Mouse (Mus musculus) MEL (cell line): ENCODE measurements at regions not wholly inside any gene's neighbourhood (a gene's known extent, or its start where the extent isn't known, plus 50 kb on each side); places are given as distances from the start of the nearest gene placed in this dataset.

Experiments used
- DNase-seq: peaks from one replicate; pipeline ENCODE4 v3.0.0; 2011; ENCODE audit warnings: low read depth, low spot score
- H3K27ac ChIP-seq: 2 replicates; pipeline ENCODE4 v1.5.1; 2012; ENCODE audit warnings: low read depth, mild to moderate bottlenecking, control low read depth, low read length, moderate library complexity; ENCODE audit not compliant: control insufficient read depth
- H3K27me3 ChIP-seq, 2 experiments: fragments of 150-350 bp in 1 of 2; sonication (generic) in 1 of 2; 2 replicates each; pipeline ENCODE4 v1.6.1; 2012; ENCODE audit warnings: low read length in 2 of 2, mild to moderate bottlenecking in 2 of 2, improper control_type of control experiment in 1 of 2, moderate library complexity in 1 of 2; ENCODE audit not compliant: insufficient read depth in 2 of 2, control insufficient read depth in 1 of 2
- H3K36me3 ChIP-seq, 2 experiments: 2 replicates each; pipeline ENCODE4 v1.6.1; 2012 to 2014; ENCODE audit warnings: low read length in 2 of 2, improper control_type of control experiment in 1 of 2, inconsistent platforms in 1 of 2, mild to moderate bottlenecking in 1 of 2; ENCODE audit not compliant: insufficient read depth in 2 of 2, control insufficient read depth in 1 of 2
- H3K4me1 ChIP-seq, 2 experiments: fragments of 150-350 bp in 1 of 2; sonication (generic) in 1 of 2; 2 replicates each; pipeline ENCODE4 v1.6.1; 2012; ENCODE audit warnings: low read length in 2 of 2, improper control_type of control experiment in 1 of 2, mild to moderate bottlenecking in 1 of 2; ENCODE audit not compliant: insufficient read depth in 2 of 2, control insufficient read depth in 1 of 2
- H3K4me3 ChIP-seq, 2 experiments: fragments of 150-350 bp in 1 of 2; sonication (generic) in 1 of 2; 2 replicates each; pipeline ENCODE4 v1.5.1; 2012; ENCODE audit warnings: low read depth in 2 of 2, low read length in 2 of 2, mild to moderate bottlenecking in 2 of 2, moderate library complexity in 2 of 2, control low read depth in 1 of 2, improper control_type of control experiment in 1 of 2; ENCODE audit not compliant: control insufficient read depth in 1 of 2, insufficient read depth in 1 of 2
- H3K79me2 ChIP-seq: 2 replicates; pipeline ENCODE4 v1.6.1; 2012; ENCODE audit warnings: mild to moderate bottlenecking, low read length, moderate library complexity; ENCODE audit not compliant: control insufficient read depth, poor library complexity, insufficient read depth
- H3K9ac ChIP-seq: 2 replicates; pipeline ENCODE4 v1.6.1; 2012; ENCODE audit warnings: low read depth, mild to moderate bottlenecking, control low read depth, low read length, moderate library complexity; ENCODE audit not compliant: control insufficient read depth, poor library complexity, severe bottlenecking
- H3K9me3 ChIP-seq: fragments of 150-350 bp; sonication (generic); replicated peaks from 2 replicates; pipeline ENCODE4 v1.6.1; 2012; ENCODE audit warnings: mild to moderate bottlenecking, low read length, improper control_type of control experiment, moderate library complexity; ENCODE audit not compliant: insufficient read depth
- ELF1 ChIP-seq: IDR thresholded peaks from 2 replicates; pipeline ENCODE4 v1.6.1; 2014; ENCODE audit warnings: low read depth, mild to moderate bottlenecking, inconsistent platforms, low read length, improper control_type of control experiment, moderate library complexity
- GABPA ChIP-seq: IDR thresholded peaks from 2 replicates; pipeline ENCODE4 v1.6.1; 2012; ENCODE audit warnings: low read depth, mild to moderate bottlenecking, inconsistent platforms, low read length, improper control_type of control experiment, moderate library complexity
- MEF2A ChIP-seq: IDR thresholded peaks from 2 replicates; pipeline ENCODE4 v1.6.1; 2014; ENCODE audit warnings: low read depth, mild to moderate bottlenecking, inconsistent platforms, low read length, improper control_type of control experiment; ENCODE audit not compliant: poor library complexity, insufficient replicate concordance, severe bottlenecking; ENCODE audit errors: extremely low read depth
- MYB ChIP-seq: IDR thresholded peaks from 2 replicates; pipeline ENCODE4 v1.6.1; 2011; ENCODE audit warnings: mild to moderate bottlenecking, low read depth, low read length, improper control_type of control experiment
- NRF1 ChIP-seq: IDR thresholded peaks from 2 replicates; pipeline ENCODE4 v1.6.1; 2014; ENCODE audit warnings: low read depth, mild to moderate bottlenecking, inconsistent platforms, low read length, improper control_type of control experiment, moderate library complexity; ENCODE audit not compliant: poor library complexity, insufficient read depth, severe bottlenecking
- UBTF ChIP-seq: IDR thresholded peaks from 2 replicates; pipeline ENCODE4 v1.6.1; 2012; ENCODE audit warnings: low read depth, mild to moderate bottlenecking, inconsistent platforms, low read length, improper control_type of control experiment, moderate library complexity, borderline replicate concordance; ENCODE audit not compliant: insufficient read depth
- ZMIZ1 ChIP-seq: IDR thresholded peaks from 2 replicates; pipeline ENCODE4 v1.6.1; 2012; ENCODE audit warnings: low read depth, mild to moderate bottlenecking, inconsistent platforms, low read length, improper control_type of control experiment, moderate library complexity

DNA sequence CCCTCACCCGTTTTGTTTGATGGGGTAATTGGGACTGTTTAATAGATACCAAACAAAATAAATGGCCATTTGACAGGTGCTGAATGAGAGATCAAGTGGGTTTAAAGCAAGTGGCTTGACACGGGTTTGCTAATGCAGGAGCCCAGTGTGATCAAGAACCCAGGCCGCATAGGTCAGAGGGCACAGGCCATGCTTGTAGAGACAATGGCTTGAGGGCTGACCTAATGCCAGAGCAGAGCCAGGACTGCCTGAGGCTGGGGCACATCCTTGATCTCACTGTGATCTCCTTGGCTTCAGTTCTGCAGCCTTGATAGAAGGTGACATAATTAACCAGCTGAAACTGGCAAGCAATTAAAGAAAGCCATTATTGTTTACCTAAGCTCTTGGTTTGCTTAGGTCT is 420.0 kb downstream of the Fut8 start:
- Histone ChIP-seq H3K79me2 (no peaks in the 10 kb centered on the region), H3K9ac (no peak overlapping the region), H3K27ac (no peak overlapping the region), H3K27me3 (peaks cover 0 to 3% of the 10 kb centered on the region in 2 experiments; a peak in 2 of 4 replicates), H3K4me1 (no peaks in the 10 kb centered on the region; a peak in 1 of 4 replicates), H3K4me3 (no peak overlapping the region), H3K9me3 (no peaks in the 10 kb centered on the region), H3K36me3 (no peaks in the 10 kb centered on the region)
- DNase-seq, result no peak
- TF ChIP-seq GABPA (no peak), UBTF (no peak), MYB (no peak), ZMIZ1 (no peak)

DNA sequence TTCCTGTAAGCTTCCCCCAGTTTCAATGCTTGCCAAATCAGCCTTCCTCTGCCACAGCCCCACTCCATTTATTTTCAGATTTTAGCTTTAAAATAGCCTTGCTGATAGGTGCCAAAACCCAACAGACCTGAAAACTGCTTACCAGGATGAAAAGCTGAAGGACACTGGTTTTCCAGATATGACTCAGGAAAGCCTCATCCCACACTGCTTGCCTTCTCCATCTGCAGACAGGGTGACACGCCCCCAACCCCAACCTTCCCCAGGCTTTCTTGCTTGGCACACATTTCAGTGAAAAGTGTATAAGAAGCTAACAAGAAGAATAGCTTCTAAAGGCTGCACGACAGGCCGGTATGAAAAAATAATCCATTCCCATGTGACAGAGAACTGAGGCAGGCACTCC is 425.3 kb downstream of the Fut8 start:
- no peak overlapping the region for H3K9ac ChIP-seq
- TF ChIP-seq NRF1, result no peak
- no peaks in the 10 kb centered on the region for H3K79me2 ChIP-seq
- no peak for DNase-seq
- H3K27ac ChIP-seq, result no peak overlapping the region
- H3K4me3 ChIP-seq, result no peak overlapping the region
- H3K4me1 ChIP-seq, result no peaks in the 10 kb centered on the region
- no peaks in the 10 kb centered on the region for H3K9me3 ChIP-seq
- H3K27me3 ChIP-seq, result peaks cover 0 to 3% of the 10 kb centered on the region in 2 experiments; a peak in 2 of 4 replicates
- H3K36me3 ChIP-seq, result no peaks in the 10 kb centered on the region; a peak in 1 of 4 replicates

DNA sequence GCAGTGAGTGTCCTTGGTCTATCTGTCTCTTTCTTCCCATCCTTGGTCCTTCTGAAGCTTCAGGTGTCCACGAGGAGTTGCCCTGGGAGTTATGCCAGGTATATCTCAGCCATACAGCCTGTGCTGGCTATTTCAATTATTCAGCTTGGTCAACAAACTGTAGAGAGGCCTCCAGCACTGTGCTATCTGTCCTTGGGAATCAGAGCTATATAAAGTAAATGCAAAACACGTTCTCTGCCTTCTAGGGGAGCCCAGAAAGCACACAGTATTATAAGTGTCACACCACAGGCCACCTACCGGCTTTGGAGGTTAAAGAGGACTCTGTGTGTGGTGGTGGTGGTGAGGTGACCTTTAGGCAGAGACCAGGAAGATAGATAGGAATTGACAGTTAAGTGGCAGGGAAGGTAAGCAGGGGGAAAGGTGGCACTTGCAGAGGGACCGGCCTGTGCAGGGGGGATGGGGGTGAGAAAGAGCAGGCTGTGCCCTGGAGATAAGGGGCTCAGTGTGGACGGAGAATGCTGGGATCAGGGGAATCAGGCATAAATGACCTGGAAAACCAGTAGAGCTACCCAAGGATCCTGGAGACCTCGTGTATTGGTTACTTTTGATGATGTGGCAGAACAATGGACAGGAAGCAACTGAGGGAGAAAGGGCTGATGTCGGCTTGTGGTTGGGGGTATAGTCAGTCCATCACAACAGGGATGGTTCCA is 425.9 kb downstream of the Fut8 start:
- H3K27ac ChIP-seq, result no peak overlapping the region
- H3K4me3 ChIP-seq, result no peak overlapping the region
- H3K9ac ChIP-seq, result no peak overlapping the region
- no peak for TF ChIP-seq MEF2A
- TF ChIP-seq ELF1, result no peak
- no peak for DNase-seq
- H3K27me3 ChIP-seq, result peaks cover 0 to 3% of the 10 kb centered on the region in 2 experiments; a peak in 2 of 4 replicates
- H3K9me3 ChIP-seq, result no peaks in the 10 kb centered on the region
- H3K4me1 ChIP-seq, result no peaks in the 10 kb centered on the region
- H3K79me2 ChIP-seq, result no peaks in the 10 kb centered on the region
- H3K36me3 ChIP-seq, result no peaks in the 10 kb centered on the region; a peak in 1 of 4 replicates
